Mouse (Mus musculus): Measurements from ENCODE around the gene Tpm1. TPM values are rescaled to one million over a fixed set of nuclear protein-coding genes. Genes with fewer than 3 reads are reported as not detected.
A peak's percentile ranks its signal among the peaks of the same experiment; 100 is the strongest.

Tpm1 gene
- polyA plus RNA-seq, 1 experiment from 2014 or later = 85.7 TPM

- Histone ChIP-seq H3K36me3 (replicated peaks; ENCODE audit: insufficient read depth, low read length) (peaks cover 65% of the 10 kb centered on the region), H3K9ac (replicated peaks) (no peak overlapping the region), H3K27me3 (ENCODE audit: insufficient read depth, low read length) (no peaks in the 10 kb centered on the region), H3K4me2 (ENCODE audit: low read depth, low read length) (no peak overlapping the region), H3K4me3 (ENCODE audit: low read depth, low read length) (no peak overlapping the region), H3K27ac (ENCODE audit: low read depth) (no peak overlapping the region), H3K4me1 (ENCODE audit: insufficient read depth) (peaks cover 27% of the 10 kb centered on the region), H3K9me3 (ENCODE audit: low read length) (peaks cover 6% of the 10 kb centered on the region)
- DNase-seq (peak; percentile 28), ATAC-seq (no peak)
- WGBS (ENCODE audit: insufficient replicate concordance) = 94% methylated on average over 4 of the region's 4 CpGs
- no peak for TF ChIP-seq EP300 (IDR thresholded peaks at IDR 0.05; ENCODE audit: low read depth)
- peak; percentile 53 for TF ChIP-seq CTCF (IDR thresholded peaks at IDR 0.05; ENCODE audit: low read depth)
These were observed 14.5 kb downstream of the Tpm1 start for GRCm38 (mm10) chr9:67034677-67035076.

GRCm38 (mm10) chr9:67033016-67033415 is 16.2 kb downstream of the Tpm1 start:
- peaks cover 81% of the 10 kb centered on the region for H3K36me3 ChIP-seq (replicated peaks; ENCODE audit: insufficient read depth, low read length)
- no peaks in the 10 kb centered on the region for H3K27me3 ChIP-seq (ENCODE audit: insufficient read depth, low read length)
- H3K9ac ChIP-seq (replicated peaks) = no peak overlapping the region
- ATAC-seq (no peak), DNase-seq (no peak)
- peaks cover 6% of the 10 kb centered on the region for H3K9me3 ChIP-seq (ENCODE audit: low read length)
- H3K4me2 ChIP-seq (ENCODE audit: low read depth, low read length) = no peak overlapping the region
- WGBS (ENCODE audit: insufficient replicate concordance) = 93% methylated on average over 10 of the region's 10 CpGs
- H3K27ac ChIP-seq (ENCODE audit: low read depth) = no peak overlapping the region
- no peak for TF ChIP-seq EP300 (IDR thresholded peaks at IDR 0.05; ENCODE audit: low read depth)
- no peak for TF ChIP-seq CTCF (IDR thresholded peaks at IDR 0.05; ENCODE audit: low read depth)
- no peak overlapping the region for H3K4me3 ChIP-seq (ENCODE audit: low read depth, low read length)
- H3K4me1 ChIP-seq (ENCODE audit: insufficient read depth) = peaks cover 14% of the 10 kb centered on the region

- Histone ChIP-seq H3K27ac (ENCODE audit: low read depth) (no peak overlapping the region), H3K4me2 (ENCODE audit: low read depth, low read length) (no peak overlapping the region), H3K27me3 (ENCODE audit: insufficient read depth, low read length) (no peaks in the 10 kb centered on the region), H3K9me3 (ENCODE audit: low read length) (peaks cover 6% of the 10 kb centered on the region), H3K36me3 (replicated peaks; ENCODE audit: insufficient read depth, low read length) (peaks cover 84% of the 10 kb centered on the region), H3K4me3 (ENCODE audit: low read depth, low read length) (no peak overlapping the region), H3K4me1 (ENCODE audit: insufficient read depth) (peaks cover 11% of the 10 kb centered on the region), H3K9ac (replicated peaks) (no peak overlapping the region)
- ATAC-seq (no peak), DNase-seq (no peak)
- TF ChIP-seq EP300 (IDR thresholded peaks at IDR 0.05; ENCODE audit: low read depth) = no peak
- no peak for TF ChIP-seq CTCF (IDR thresholded peaks at IDR 0.05; ENCODE audit: low read depth)
- WGBS (ENCODE audit: insufficient replicate concordance) = 90% methylated on average over 15 of the region's 15 CpGs
These were observed 16.6 kb downstream of the Tpm1 start for GRCm38 (mm10) chr9:67032611-67033010.

GRCm38 (mm10) chr9:67029518-67029917 is 19.7 kb downstream of the Tpm1 start:
- Histone ChIP-seq H3K36me3 (replicated peaks; ENCODE audit: insufficient read depth, low read length) (peaks cover 82% of the 10 kb centered on the region), H3K9ac (replicated peaks) (no peak overlapping the region), H3K4me2 (ENCODE audit: low read depth, low read length) (no peak overlapping the region), H3K9me3 (ENCODE audit: low read length) (no peaks in the 10 kb centered on the region), H3K4me1 (ENCODE audit: insufficient read depth) (peaks cover 17% of the 10 kb centered on the region), H3K27me3 (ENCODE audit: insufficient read depth, low read length) (no peaks in the 10 kb centered on the region), H3K27ac (ENCODE audit: low read depth) (no peak overlapping the region), H3K4me3 (ENCODE audit: low read depth, low read length) (no peak overlapping the region)
- TF ChIP-seq CTCF (IDR thresholded peaks at IDR 0.05; ENCODE audit: low read depth) (no peak), EP300 (IDR thresholded peaks at IDR 0.05; ENCODE audit: low read depth) (no peak)
- WGBS (ENCODE audit: insufficient replicate concordance) = 88% methylated on average over 13 of the region's 13 CpGs
- ATAC-seq (no peak), DNase-seq (no peak)

- WGBS (ENCODE audit: insufficient replicate concordance) = 79% methylated on average over 4 of the region's 4 CpGs
- ATAC-seq = no peak
- no peak for DNase-seq
These were observed 20.3 kb downstream of the Tpm1 start for GRCm38 (mm10) chr9:67028929-67029328.

GRCm38 (mm10) chr9:67028133-67028724 is 21.0 kb downstream of the Tpm1 start:
- Histone ChIP-seq H3K27ac (ENCODE audit: low read depth) (no peak overlapping the region), H3K9ac (replicated peaks) (no peak overlapping the region), H3K4me3 (ENCODE audit: low read depth, low read length) (no peak overlapping the region), H3K4me1 (ENCODE audit: insufficient read depth) (peaks cover 26% of the 10 kb centered on the region), H3K36me3 (replicated peaks; ENCODE audit: insufficient read depth, low read length) (peaks cover 80% of the 10 kb centered on the region), H3K27me3 (ENCODE audit: insufficient read depth, low read length) (no peaks in the 10 kb centered on the region), H3K9me3 (ENCODE audit: low read length) (no peaks in the 10 kb centered on the region), H3K4me2 (ENCODE audit: low read depth, low read length) (no peak overlapping the region)
- TF ChIP-seq CTCF (IDR thresholded peaks at IDR 0.05; ENCODE audit: low read depth) (no peak), EP300 (IDR thresholded peaks at IDR 0.05; ENCODE audit: low read depth) (no peak)
- DNase-seq (no peak), ATAC-seq (no peak)
- WGBS (ENCODE audit: insufficient replicate concordance) = 80% methylated on average over 12 of the region's 12 CpGs

More at GRCm38 (mm10) chr9:67028929-67029328, 20.3 kb downstream of the Tpm1 start:
- Histone ChIP-seq H3K9me3 (ENCODE audit: low read length) (no peaks in the 10 kb centered on the region), H3K4me3 (ENCODE audit: low read depth, low read length) (no peak overlapping the region), H3K4me2 (ENCODE audit: low read depth, low read length) (no peak overlapping the region), H3K9ac (replicated peaks) (no peak overlapping the region), H3K27me3 (ENCODE audit: insufficient read depth, low read length) (no peaks in the 10 kb centered on the region), H3K36me3 (replicated peaks; ENCODE audit: insufficient read depth, low read length) (peaks cover 80% of the 10 kb centered on the region), H3K27ac (ENCODE audit: low read depth) (no peak overlapping the region), H3K4me1 (ENCODE audit: insufficient read depth) (peaks cover 23% of the 10 kb centered on the region)
- no peak for TF ChIP-seq CTCF (IDR thresholded peaks at IDR 0.05; ENCODE audit: low read depth)
- TF ChIP-seq EP300 (IDR thresholded peaks at IDR 0.05; ENCODE audit: low read depth) = no peak

Data from liver, postnatal 0 days (tissue).